Mouse (Mus musculus) spleen, adult 2 months (tissue): Measurements from ENCODE around the gene Ntn1.

Experiments used
- CTCF ChIP-seq: fragments of 200-500 bp; IDR thresholded peaks from 2 replicates; pipeline ENCODE4 v1.5.1; 2011; ENCODE audit warnings: mild to moderate bottlenecking, inconsistent platforms; ENCODE audit not compliant: insufficient read depth, insufficient read length, insufficient replicate concordance; ENCODE audit errors: extremely low read depth
- POLR2A ChIP-seq: fragments of 200-500 bp; IDR thresholded peaks from 2 replicates; pipeline ENCODE4 v1.6.1; 2011; ENCODE audit warnings: low read depth, low read length, inconsistent platforms

DNA sequence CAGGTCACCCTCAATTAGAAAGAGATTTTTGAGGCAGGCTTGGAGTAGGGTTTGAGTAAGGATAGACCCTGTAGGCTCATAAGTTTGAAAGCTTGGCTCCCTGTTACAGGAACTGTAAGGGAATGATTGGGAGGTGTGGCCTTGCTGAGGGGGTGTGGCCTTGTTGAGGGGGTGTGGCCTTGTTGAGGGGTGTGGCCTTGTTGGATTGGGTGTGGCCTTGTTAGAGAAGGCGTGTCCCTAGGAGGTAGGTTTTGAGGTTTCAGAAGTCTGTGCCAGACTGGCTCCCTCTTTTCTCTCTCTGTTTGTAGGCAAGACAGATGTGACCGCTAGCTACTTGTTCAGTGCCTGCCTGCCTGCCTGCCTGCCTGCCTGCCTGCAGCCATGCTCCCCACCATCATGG lies 75.8 kb downstream of the Ntn1 start:
- TF ChIP-seq POLR2A (no peak), CTCF (no peak)
